In genomic region chr19:12488205-12488966, GRCm38 (mm10) we compare ENCODE assay signal across 8 mouse cellular contexts. TPM values are rescaled to one million over a fixed set of nuclear protein-coding genes. Genes with fewer than 3 reads are reported as not detected.
DNase-seq lines count a peak whose midpoint lies in the region; ATAC-seq lines count a peak whose summit lies in the region.

No protein-coding gene starts in this region.

- peaks cover 59% of the 10 kb centered on the region for H3K4me1 ChIP-seq in hindbrain, embryonic 15.5 days (replicated peaks)
- peaks cover 15% of the 10 kb centered on the region for H3K4me1 ChIP-seq in liver, embryonic 15.5 days (replicated peaks)

- H3K9me3 ChIP-seq in hindbrain, embryonic 15.5 days = no peaks in the 10 kb centered on the region
- no peaks in the 10 kb centered on the region for H3K9me3 ChIP-seq in liver, embryonic 15.5 days (replicated peaks)

- 8% methylated on average over 9 of the region's 9 CpGs for WGBS in hindbrain, embryonic 15.5 days
- 36% methylated on average over 9 of the region's 9 CpGs for WGBS in liver, embryonic 15.5 days (ENCODE audit: insufficient replicate concordance)

- H3K36me3 ChIP-seq in hindbrain, embryonic 15.5 days = peaks cover 33% of the 10 kb centered on the region
- H3K36me3 ChIP-seq in liver, embryonic 15.5 days (replicated peaks) = 0 out of 2 replicates have a peak, but pooled peaks cover 7% of the 10 kb centered on the region

- H3K9ac ChIP-seq in hindbrain, embryonic 15.5 days = no peak overlapping the region
- no peak overlapping the region for H3K9ac ChIP-seq in liver, embryonic 15.5 days

- H3K4me2 ChIP-seq in hindbrain, embryonic 15.5 days = no peak overlapping the region
- H3K4me2 ChIP-seq in liver, embryonic 15.5 days = peak overlapping the region; percentile 25

- DNase-seq in spleen, postnatal 36 days (ENCODE audit: low spot score in 2 of 2) = peak; percentile 22 to 24
- no peak for DNase-seq in spleen, postnatal 14 days (ENCODE audit: low spot score in 2 of 2)
- DNase-seq in left cerebral cortex, adult 8-10 months (ENCODE audit: low spot score in 2 of 2) = no peak
- no peak for DNase-seq in layer of hippocampus, postnatal 36 days

- peak overlapping the region; percentile 72 for H3K27ac ChIP-seq in hindbrain, embryonic 15.5 days (replicated peaks)
- H3K27ac ChIP-seq in liver, embryonic 15.5 days (replicated peaks) = peak overlapping the region; percentile 66

- H3K4me3 ChIP-seq in hindbrain, embryonic 15.5 days = no peak overlapping the region
- H3K4me3 ChIP-seq in liver, embryonic 15.5 days (replicated peaks) = no peak overlapping the region

- peak; percentile 88 for ATAC-seq in common myeloid progenitor, adult 5-6 weeks (replicated peaks; ENCODE audit: low read depth, poor library complexity, severe bottlenecking)
- no peak for ATAC-seq in hindbrain, embryonic 15.5 days (ENCODE audit: low FRiP score, low read depth)
- peak; percentile 66 for ATAC-seq in liver, embryonic 15.5 days (ENCODE audit: insufficient read depth)
- ATAC-seq in neutrophil, adult 5-6 weeks (ENCODE audit: extremely low read depth, insufficient number of reproducible peaks, low FRiP score, poor library complexity, severe bottlenecking) = peak; percentile 78

- no peaks in the 10 kb centered on the region for H3K27me3 ChIP-seq in hindbrain, embryonic 15.5 days
- no peaks in the 10 kb centered on the region for H3K27me3 ChIP-seq in liver, embryonic 15.5 days

RNA-seq across cellular contexts. Expression of gene Dtx4, which starts 12.9 kb away (rescaled TPM):
- total RNA-seq in common myeloid progenitor, adult 5-6 weeks (2017) = 11.4 and 14.4 TPM in 2 replicates
- polyA plus RNA-seq in hindbrain, embryonic 15.5 days (2015; fragmentation: Nextera tagmentation; extraction: Ambion mirVana) = 40.0 and 42.2 TPM in 2 replicates
- 2.0 and 2.4 TPM in 2 replicates for polyA plus RNA-seq in liver, embryonic 15.5 days (2015; fragmentation: Nextera tagmentation; extraction: Ambion mirVana)
- 9.8 and 10.5 TPM in 2 replicates for total RNA-seq in neutrophil, adult 5-6 weeks (2017)
- 10 to 100 TPM; 33.0 to 35.3 (median 34.1) TPM for total RNA-seq in left cerebral cortex, adult 8-10 months (2022)
- 10 to 100 TPM; 33.6 to 36.6 TPM for total RNA-seq in layer of hippocampus, postnatal 36 days (2021)

RNA-seq across cellular contexts. Expression of gene Mpeg1, which starts 27.8 kb away (rescaled TPM):
- 27.4 and 39.1 TPM in 2 replicates for total RNA-seq in common myeloid progenitor, adult 5-6 weeks (2017)
- 0.61 and 0.88 TPM in 2 replicates for polyA plus RNA-seq in hindbrain, embryonic 15.5 days (2015; fragmentation: Nextera tagmentation; extraction: Ambion mirVana)
- polyA plus RNA-seq in liver, embryonic 15.5 days (2015; fragmentation: Nextera tagmentation; extraction: Ambion mirVana) = 1.8 and 2.0 TPM in 2 replicates
- total RNA-seq in neutrophil, adult 5-6 weeks (2017) = 276 and 282 TPM in 2 replicates
- total RNA-seq in left cerebral cortex, adult 8-10 months (2022) = 10 to 100 TPM in 2 of 4 experiments, 1 to 10 TPM in 2; 9.2 to 86.4 (median 32.6) TPM
- total RNA-seq in layer of hippocampus, postnatal 36 days (2021) = 1 to 10 TPM; 6.7 to 7.4 TPM

RNA-seq across cellular contexts. Expression of gene Fam111a, which starts 57.2 kb away (rescaled TPM):
- 182 and 222 TPM in 2 replicates for total RNA-seq in common myeloid progenitor, adult 5-6 weeks (2017)
- polyA plus RNA-seq in hindbrain, embryonic 15.5 days (2015; fragmentation: Nextera tagmentation; extraction: Ambion mirVana) = 6.6 and 7.9 TPM in 2 replicates
- polyA plus RNA-seq in liver, embryonic 15.5 days (2015; fragmentation: Nextera tagmentation; extraction: Ambion mirVana) = 21.4 and 23.8 TPM in 2 replicates
- 326 and 339 TPM in 2 replicates for total RNA-seq in neutrophil, adult 5-6 weeks (2017)
- 1 to 10 TPM; 1.3 to 3.1 (median 1.8) TPM for total RNA-seq in left cerebral cortex, adult 8-10 months (2022)
- total RNA-seq in layer of hippocampus, postnatal 36 days (2021) = 1 to 10 TPM; 1.3 to 1.6 TPM

Comparison
In these comparisons a context has a peak if more than half of its experiments do, and no peak if none do; other contexts are left out.
1. DNase-seq: peak in spleen, postnatal 36 days (2 of 2); none in spleen, postnatal 14 days (0 of 2), left cerebral cortex, adult 8-10 months (0 of 2) and layer of hippocampus, postnatal 36 days (0 of 2).
2. RNA of gene Fam111a, which starts 57.2 kb away (total RNA-seq): 326 to 339 TPM in neutrophil, adult 5-6 weeks and 182 to 222 TPM in common myeloid progenitor, adult 5-6 weeks; 1.3 to 3.1 TPM in left cerebral cortex, adult 8-10 months and 1.3 to 1.6 TPM in layer of hippocampus, postnatal 36 days; every median in the first group is over 10 times any median in the second.